Mouse (Mus musculus): ENCODE data around the gene Pde10a. TPM values are rescaled to one million over a fixed set of nuclear protein-coding genes. Genes with fewer than 3 reads are reported as not detected.
A peak's percentile ranks its signal among the peaks of the same experiment; 100 is the strongest.

The Pde10a gene
- polyA plus RNA-seq, 1 experiment from 2014 or later = 0.88 TPM

DNA sequence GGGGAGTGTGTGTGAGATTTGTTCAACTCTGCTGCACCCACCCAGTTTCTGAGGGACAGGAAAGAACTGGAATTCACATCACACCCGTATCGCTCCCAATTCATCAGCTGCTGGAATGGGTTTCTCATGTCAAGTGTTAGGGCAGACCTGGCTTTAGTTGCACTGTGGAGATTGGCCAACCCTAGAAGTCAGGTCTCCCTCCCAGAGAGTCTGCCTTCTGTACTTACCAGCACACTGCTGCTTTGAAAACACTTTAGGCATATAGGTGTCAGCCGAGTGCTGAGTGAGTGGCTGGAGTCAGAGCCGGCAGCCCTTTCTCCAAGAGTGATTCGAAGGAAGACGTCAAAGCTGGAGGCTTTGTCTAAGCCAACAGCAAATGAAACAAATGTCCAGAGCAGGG, 31.1 kb downstream of the Pde10a start:
- no peak for ATAC-seq (ENCODE audit: low read depth)
- no peak overlapping the region for H3K9ac ChIP-seq (ENCODE audit: low read length)
- H3K4me3 ChIP-seq (ENCODE audit: low read length) = no peak overlapping the region

DNA sequence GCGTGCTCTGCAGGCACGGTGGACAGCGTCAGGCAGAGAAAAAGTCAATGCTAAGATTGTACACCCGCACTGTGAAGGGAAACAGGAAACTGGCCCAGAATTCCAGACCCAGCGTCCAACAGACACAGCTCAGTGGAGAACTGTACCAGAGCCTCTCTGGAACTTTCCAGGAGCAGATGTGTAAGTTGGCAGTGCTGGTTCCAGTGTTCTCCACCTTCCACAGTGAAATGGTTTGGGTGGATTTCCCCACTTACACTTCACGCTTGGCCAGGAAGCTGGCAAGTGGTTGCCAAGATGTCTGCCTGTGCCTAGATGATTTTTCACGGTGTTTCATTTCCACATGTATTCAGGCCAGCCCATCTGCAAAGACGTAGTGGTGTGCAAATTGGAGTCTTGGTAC, 32.8 kb downstream of the Pde10a start:
- H3K27ac ChIP-seq (ENCODE audit: low read length) = no peak overlapping the region
- H3K4me3 ChIP-seq (ENCODE audit: low read length) = no peak overlapping the region
- 74% methylated on average over 8 of the region's 8 CpGs for WGBS
- no peak overlapping the region for H3K9ac ChIP-seq (ENCODE audit: low read length)
- no peak for ATAC-seq (ENCODE audit: low read depth)
- H3K9me3 ChIP-seq (ENCODE audit: control insufficient read depth, low read length) = no peaks in the 10 kb centered on the region
- H3K4me2 ChIP-seq (ENCODE audit: low read depth, low read length) = no peak overlapping the region
- H3K36me3 ChIP-seq (ENCODE audit: control insufficient read depth, insufficient read depth, low read length) = no peaks in the 10 kb centered on the region
- H3K4me1 ChIP-seq (replicated peaks; ENCODE audit: control insufficient read depth, insufficient read depth, low read length) = no peaks in the 10 kb centered on the region
- no peaks in the 10 kb centered on the region for H3K27me3 ChIP-seq (ENCODE audit: control insufficient read depth, insufficient read depth, low read depth, low read length)

More for the DNA sequence above, 31.1 kb downstream of the Pde10a start:
- Histone ChIP-seq H3K4me1 (replicated peaks; ENCODE audit: control insufficient read depth, insufficient read depth, low read length) (no peaks in the 10 kb centered on the region), H3K9me3 (ENCODE audit: control insufficient read depth, low read length) (no peaks in the 10 kb centered on the region), H3K4me2 (ENCODE audit: low read depth, low read length) (no peak overlapping the region), H3K27ac (ENCODE audit: low read length) (no peak overlapping the region), H3K36me3 (ENCODE audit: control insufficient read depth, insufficient read depth, low read length) (no peaks in the 10 kb centered on the region), H3K27me3 (ENCODE audit: control insufficient read depth, insufficient read depth, low read depth, low read length) (no peaks in the 10 kb centered on the region)
- 58% methylated on average over 6 of the region's 6 CpGs for WGBS

DNA sequence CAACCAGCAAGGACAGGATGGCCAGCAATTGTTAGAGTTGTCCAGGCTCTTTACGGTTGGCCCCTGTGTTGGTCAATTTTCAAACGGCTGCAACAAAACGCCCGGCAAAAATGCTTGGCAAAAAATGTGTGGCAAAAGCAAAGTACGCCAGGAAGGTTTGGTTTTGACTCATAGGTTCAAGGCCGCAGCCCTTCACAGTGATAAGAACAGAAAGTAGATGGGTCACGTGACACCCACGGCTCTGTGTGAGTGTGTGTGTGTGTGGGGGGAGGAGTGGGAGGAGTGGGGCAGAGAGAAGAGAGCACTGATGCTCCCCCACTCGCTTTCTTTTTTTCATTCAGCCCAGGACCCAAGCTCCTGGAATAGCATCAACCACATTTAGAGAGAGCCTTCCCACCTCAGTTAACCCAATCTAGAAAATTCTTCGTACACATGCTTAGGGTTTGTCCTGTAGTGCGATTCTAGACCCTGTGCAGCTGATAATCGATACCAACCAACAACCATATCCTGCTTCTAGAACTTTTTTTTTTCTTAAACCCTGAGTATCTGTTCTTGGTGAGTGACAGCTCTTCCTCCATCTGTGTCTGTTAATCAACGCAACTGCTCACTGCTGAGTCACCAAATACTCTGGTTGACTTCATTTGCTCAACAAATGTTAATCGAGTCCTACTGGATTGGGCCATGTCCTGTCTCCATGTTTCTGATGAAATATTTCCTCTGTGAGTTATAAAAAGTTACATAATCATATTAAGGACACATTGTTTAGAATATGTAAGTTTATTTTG, 37.1 kb downstream of the Pde10a start:
- H3K4me3 ChIP-seq (ENCODE audit: low read length) = no peak overlapping the region
- no peak overlapping the region for H3K27ac ChIP-seq (ENCODE audit: low read length)
- no peak overlapping the region for H3K9ac ChIP-seq (ENCODE audit: low read length)
- H3K9me3 ChIP-seq (ENCODE audit: control insufficient read depth, low read length) = no peaks in the 10 kb centered on the region
- no peaks in the 10 kb centered on the region for H3K27me3 ChIP-seq (ENCODE audit: control insufficient read depth, insufficient read depth, low read depth, low read length)
- H3K4me2 ChIP-seq (ENCODE audit: low read depth, low read length) = no peak overlapping the region
- no peak for ATAC-seq (ENCODE audit: low read depth)
- WGBS = 73% methylated on average over 14 of the region's 14 CpGs
- H3K4me1 ChIP-seq (replicated peaks; ENCODE audit: control insufficient read depth, insufficient read depth, low read length) = no peaks in the 10 kb centered on the region
- H3K36me3 ChIP-seq (ENCODE audit: control insufficient read depth, insufficient read depth, low read length) = no peaks in the 10 kb centered on the region

GRCm38 (mm10) chr17:8562886-8563280, 37.7 kb downstream of the Pde10a start:
- H3K27me3 ChIP-seq (ENCODE audit: control insufficient read depth, insufficient read depth, low read depth, low read length) = no peaks in the 10 kb centered on the region
- WGBS = 55% methylated on average over 1 of the region's 1 CpGs

DNA sequence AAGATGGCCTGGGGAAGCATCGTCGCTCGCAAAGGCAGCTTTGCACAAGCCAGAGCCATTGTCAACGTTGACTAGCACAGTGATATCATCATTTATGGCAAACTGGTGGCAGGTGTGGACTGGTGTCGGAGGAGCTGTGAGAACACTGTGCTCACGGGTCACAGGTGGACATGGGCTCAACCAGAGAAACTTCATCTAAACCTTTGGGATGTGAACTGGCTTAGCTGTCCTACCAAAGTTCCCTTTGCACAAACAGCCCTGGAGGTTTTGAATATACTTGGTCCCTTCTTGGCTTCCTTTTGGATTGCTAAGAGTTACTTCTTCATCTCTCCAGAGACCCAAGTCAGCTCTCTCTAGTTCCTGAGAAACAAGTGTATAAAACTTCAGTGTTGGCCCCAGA, 41.7 kb downstream of the Pde10a start, which contains the start of gene Gm17087:
Gm17087 (minus strand) TSS at position 101 of the 400 bp plus-strand sequence.
- Histone ChIP-seq H3K9ac (ENCODE audit: low read length) (no peak within 1 kb of the TSS), H3K27me3 (ENCODE audit: control insufficient read depth, insufficient read depth, low read depth, low read length) (no peaks in the 10 kb centered on the region), H3K4me1 (replicated peaks; ENCODE audit: control insufficient read depth, insufficient read depth, low read length) (no peaks in the 10 kb centered on the region), H3K36me3 (ENCODE audit: control insufficient read depth, insufficient read depth, low read length) (no peaks in the 10 kb centered on the region), H3K27ac (ENCODE audit: low read length) (no peak within 1 kb of the TSS), H3K9me3 (ENCODE audit: control insufficient read depth, low read length) (no peaks in the 10 kb centered on the region), H3K4me3 (ENCODE audit: low read length) (no peak within 1 kb of the TSS), H3K4me2 (ENCODE audit: low read depth, low read length) (no peak within 1 kb of the TSS)
- no peak for ATAC-seq (ENCODE audit: low read depth)
- 79% methylated on average over 6 of the region's 6 CpGs for WGBS

More at GRCm38 (mm10) chr17:8562886-8563280, 37.7 kb downstream of the Pde10a start:
- Histone ChIP-seq H3K4me2 (ENCODE audit: low read depth, low read length) (no peak overlapping the region), H3K4me1 (replicated peaks; ENCODE audit: control insufficient read depth, insufficient read depth, low read length) (no peaks in the 10 kb centered on the region), H3K4me3 (ENCODE audit: low read length) (no peak overlapping the region), H3K9me3 (ENCODE audit: control insufficient read depth, low read length) (no peaks in the 10 kb centered on the region), H3K36me3 (ENCODE audit: control insufficient read depth, insufficient read depth, low read length) (no peaks in the 10 kb centered on the region), H3K27ac (ENCODE audit: low read length) (no peak overlapping the region), H3K9ac (ENCODE audit: low read length) (no peak overlapping the region)
- ATAC-seq (ENCODE audit: low read depth) = no peak

- Histone ChIP-seq H3K27ac (ENCODE audit: low read length) (no peak overlapping the region), H3K9ac (ENCODE audit: low read length) (no peak overlapping the region), H3K4me2 (ENCODE audit: low read depth, low read length) (no peak overlapping the region), H3K27me3 (ENCODE audit: control insufficient read depth, insufficient read depth, low read depth, low read length) (no peaks in the 10 kb centered on the region), H3K36me3 (ENCODE audit: control insufficient read depth, insufficient read depth, low read length) (no peaks in the 10 kb centered on the region), H3K4me3 (ENCODE audit: low read length) (no peak overlapping the region), H3K9me3 (ENCODE audit: control insufficient read depth, low read length) (no peaks in the 10 kb centered on the region), H3K4me1 (replicated peaks; ENCODE audit: control insufficient read depth, insufficient read depth, low read length) (no peaks in the 10 kb centered on the region)
- ATAC-seq (ENCODE audit: low read depth) = no peak
- 70% methylated on average over 8 of the region's 8 CpGs for WGBS
Measured at GRCm38 (mm10) chr17:8573542-8574260, 48.5 kb downstream of the Pde10a start.

- Histone ChIP-seq H3K9me3 (ENCODE audit: control insufficient read depth, low read length) (no peaks in the 10 kb centered on the region), H3K36me3 (ENCODE audit: control insufficient read depth, insufficient read depth, low read length) (no peaks in the 10 kb centered on the region), H3K4me3 (ENCODE audit: low read length) (no peak overlapping the region), H3K9ac (ENCODE audit: low read length) (no peak overlapping the region), H3K4me1 (replicated peaks; ENCODE audit: control insufficient read depth, insufficient read depth, low read length) (no peaks in the 10 kb centered on the region), H3K27me3 (ENCODE audit: control insufficient read depth, insufficient read depth, low read depth, low read length) (no peaks in the 10 kb centered on the region), H3K27ac (ENCODE audit: low read length) (no peak overlapping the region), H3K4me2 (ENCODE audit: low read depth, low read length) (no peak overlapping the region)
- no peak for ATAC-seq (ENCODE audit: low read depth)
- WGBS = 62% methylated on average over 3 of the region's 3 CpGs
Measured at GRCm38 (mm10) chr17:8580360-8580759, 55.2 kb downstream of the Pde10a start.

- WGBS = 72% methylated on average over 8 of the region's 8 CpGs
- no peak for ATAC-seq (ENCODE audit: low read depth)
Measured at GRCm38 (mm10) chr17:8581579-8581978, 56.4 kb downstream of the Pde10a start.

DNA sequence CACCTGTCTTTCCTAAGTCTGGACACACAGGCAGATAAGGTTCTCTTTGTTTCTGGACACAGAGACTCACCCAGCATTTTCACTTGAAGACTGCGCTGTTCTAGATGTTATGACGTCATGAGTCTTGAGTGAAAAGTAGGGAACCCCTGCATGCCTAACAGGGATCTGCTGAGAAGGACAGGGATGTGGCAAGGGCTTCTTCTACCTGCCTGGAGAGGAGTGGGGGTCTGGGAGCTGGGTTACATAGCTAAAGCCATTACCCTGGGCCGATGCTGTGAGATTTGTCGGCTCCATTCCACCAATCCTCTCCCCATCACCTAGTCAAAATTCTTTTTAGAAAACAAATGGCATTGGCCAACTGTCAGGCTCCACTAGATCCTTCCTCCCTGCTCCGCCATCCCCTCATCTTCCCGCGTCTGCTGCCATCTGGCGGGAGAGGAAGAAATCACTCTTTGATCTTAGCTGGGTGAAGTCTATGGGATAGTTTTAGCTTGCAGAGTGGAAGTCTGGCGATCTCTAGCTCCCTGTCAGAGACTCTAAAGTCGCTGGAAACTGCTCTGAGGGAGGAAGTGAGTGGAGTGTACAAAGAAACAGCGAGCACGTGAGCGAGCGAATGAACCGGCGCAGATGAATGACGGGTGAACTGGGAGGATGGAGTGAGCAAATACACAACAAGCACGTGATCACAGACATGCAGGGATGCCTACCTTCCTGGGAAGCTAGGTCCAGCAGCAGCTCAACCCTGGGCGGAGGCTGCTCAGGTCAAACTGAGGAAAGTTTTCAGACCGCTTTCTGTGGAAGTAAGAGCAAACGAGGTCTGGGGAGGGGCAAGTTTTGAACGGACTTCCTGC, 67.5 kb downstream of the Pde10a start:
- no peaks in the 10 kb centered on the region; the same call in 1 of the 2 replicates for H3K27me3 ChIP-seq (ENCODE audit: control insufficient read depth, insufficient read depth, low read depth, low read length)
- H3K9me3 ChIP-seq (ENCODE audit: control insufficient read depth, low read length) = no peaks in the 10 kb centered on the region
- no peaks in the 10 kb centered on the region for H3K4me1 ChIP-seq (replicated peaks; ENCODE audit: control insufficient read depth, insufficient read depth, low read length)
- no peaks in the 10 kb centered on the region for H3K36me3 ChIP-seq (ENCODE audit: control insufficient read depth, insufficient read depth, low read length)
- 8% methylated on average over 22 of the region's 22 CpGs for WGBS
- no peak overlapping the region for H3K27ac ChIP-seq (ENCODE audit: low read length)
- no peak overlapping the region for H3K9ac ChIP-seq (ENCODE audit: low read length)
- ATAC-seq (ENCODE audit: low read depth) = peak; percentile 57; the same call in 1 of the 2 replicates
- peak overlapping the region; percentile 26; the same call in 1 of the 2 replicates for H3K4me2 ChIP-seq (ENCODE audit: low read depth, low read length)
- H3K4me3 ChIP-seq (ENCODE audit: low read length) = no peak overlapping the region

More at GRCm38 (mm10) chr17:8581579-8581978, 56.4 kb downstream of the Pde10a start:
- no peaks in the 10 kb centered on the region for H3K9me3 ChIP-seq (ENCODE audit: control insufficient read depth, low read length)
- no peaks in the 10 kb centered on the region for H3K36me3 ChIP-seq (ENCODE audit: control insufficient read depth, insufficient read depth, low read length)
- H3K27ac ChIP-seq (ENCODE audit: low read length) = no peak overlapping the region
- H3K9ac ChIP-seq (ENCODE audit: low read length) = no peak overlapping the region
- H3K4me3 ChIP-seq (ENCODE audit: low read length) = no peak overlapping the region
- H3K4me2 ChIP-seq (ENCODE audit: low read depth, low read length) = no peak overlapping the region
- no peaks in the 10 kb centered on the region for H3K4me1 ChIP-seq (replicated peaks; ENCODE audit: control insufficient read depth, insufficient read depth, low read length)
- no peaks in the 10 kb centered on the region for H3K27me3 ChIP-seq (ENCODE audit: control insufficient read depth, insufficient read depth, low read depth, low read length)

Measured in lung, embryonic 16.5 days (tissue).